Mouse (Mus musculus): ENCODE data around the gene Card10. TPM values are rescaled to one million over a fixed set of nuclear protein-coding genes. Genes with fewer than 3 reads are reported as not detected.

Card10 gene
- total RNA-seq, 2 experiments from 2014 or later: 0.92 to 2.7 TPM

- ATAC-seq (ENCODE audit: poor library complexity, severe bottlenecking): peak; percentile 62
Observed at GRCm38 (mm10) chr15:78804326-78804725, 1.5 kb upstream of the Card10 start.

GRCm38 (mm10) chr15:78803499-78803900 lies 658 bp upstream of the Card10 start:
- ATAC-seq (ENCODE audit: poor library complexity, severe bottlenecking): no peak

GRCm38 (mm10) chr15:78801971-78802741 lies 686 bp downstream of the Card10 start:
- peak; percentile 28; the same call in 1 of the 2 replicates for ATAC-seq (ENCODE audit: poor library complexity, severe bottlenecking)

- ATAC-seq (ENCODE audit: poor library complexity, severe bottlenecking): no peak
Observed at GRCm38 (mm10) chr15:78801571-78801970, 1.3 kb downstream of the Card10 start.

- ATAC-seq (ENCODE audit: poor library complexity, severe bottlenecking): no peak
Observed at GRCm38 (mm10) chr15:78799029-78799428, 3.8 kb downstream of the Card10 start.

- ATAC-seq (ENCODE audit: poor library complexity, severe bottlenecking): no peak
Observed at GRCm38 (mm10) chr15:78797060-78797329, 5.8 kb downstream of the Card10 start.

- ATAC-seq (ENCODE audit: poor library complexity, severe bottlenecking): no peak
Observed at GRCm38 (mm10) chr15:78796196-78797059, 6.4 kb downstream of the Card10 start.

GRCm38 (mm10) chr15:78790990-78791389 lies 11.9 kb downstream of the Card10 start:
- no peak for ATAC-seq (ENCODE audit: poor library complexity, severe bottlenecking)

GRCm38 (mm10) chr15:78790451-78790850 lies 12.4 kb downstream of the Card10 start:
- ATAC-seq (ENCODE audit: poor library complexity, severe bottlenecking): no peak

GRCm38 (mm10) chr15:78789721-78790323 lies 13.0 kb downstream of the Card10 start:
- ATAC-seq (ENCODE audit: poor library complexity, severe bottlenecking): no peak

- ATAC-seq (ENCODE audit: poor library complexity, severe bottlenecking): no peak
Observed at GRCm38 (mm10) chr15:78788042-78788441, 14.8 kb downstream of the Card10 start.

- ATAC-seq (ENCODE audit: poor library complexity, severe bottlenecking): no peak
Observed at GRCm38 (mm10) chr15:78787287-78787856, 15.5 kb downstream of the Card10 start.

GRCm38 (mm10) chr15:78786411-78786818 lies 16.4 kb downstream of the Card10 start:
- no peak for ATAC-seq (ENCODE audit: poor library complexity, severe bottlenecking)

GRCm38 (mm10) chr15:78785961-78786360 lies 16.9 kb downstream of the Card10 start:
- ATAC-seq (ENCODE audit: poor library complexity, severe bottlenecking): no peak

- no peak for ATAC-seq (ENCODE audit: poor library complexity, severe bottlenecking)
Observed at GRCm38 (mm10) chr15:78785258-78785657, 17.6 kb downstream of the Card10 start.

- no peak for ATAC-seq (ENCODE audit: poor library complexity, severe bottlenecking)
Observed at GRCm38 (mm10) chr15:78784520-78784919, 18.3 kb downstream of the Card10 start.

- no peak for ATAC-seq (ENCODE audit: poor library complexity, severe bottlenecking)
Observed at GRCm38 (mm10) chr15:78782348-78783103, 20.3 kb downstream of the Card10 start.

GRCm38 (mm10) chr15:78780908-78781307 lies 21.9 kb downstream of the Card10 start:
- no peak for ATAC-seq (ENCODE audit: poor library complexity, severe bottlenecking)

GRCm38 (mm10) chr15:78780359-78780758 lies 22.5 kb downstream of the Card10 start:
- no peak for ATAC-seq (ENCODE audit: poor library complexity, severe bottlenecking)

GRCm38 (mm10) chr15:78779690-78780089 lies 23.2 kb downstream of the Card10 start:
- no peak for ATAC-seq (ENCODE audit: poor library complexity, severe bottlenecking)
